Mouse (Mus musculus) layer of hippocampus, postnatal 36 days (tissue): Measurements from ENCODE around the gene Gm6710. TPM values are rescaled to one million over a fixed set of nuclear protein-coding genes. Genes with fewer than 3 reads are reported as not detected.
"Not testable (repeated sequence)": the region's sequence is repeated elsewhere in the genome, so short reads cannot be mapped to it uniquely, and the experiment has no call there.

Source experiments
- DNase-seq, 2 experiments: peaks; one replicate each; pipeline ENCODE4 v3.0.0; 2022
- total RNA-seq, 2 experiments: library from RNA; stranded (reverse); gene quantifications; 2 replicates each; pipeline ENCODE4 v1.2.3; 2021

Gene Gm6710
- 10 to 100 TPM; 55.9 to 65.0 TPM for total RNA-seq

DNA sequence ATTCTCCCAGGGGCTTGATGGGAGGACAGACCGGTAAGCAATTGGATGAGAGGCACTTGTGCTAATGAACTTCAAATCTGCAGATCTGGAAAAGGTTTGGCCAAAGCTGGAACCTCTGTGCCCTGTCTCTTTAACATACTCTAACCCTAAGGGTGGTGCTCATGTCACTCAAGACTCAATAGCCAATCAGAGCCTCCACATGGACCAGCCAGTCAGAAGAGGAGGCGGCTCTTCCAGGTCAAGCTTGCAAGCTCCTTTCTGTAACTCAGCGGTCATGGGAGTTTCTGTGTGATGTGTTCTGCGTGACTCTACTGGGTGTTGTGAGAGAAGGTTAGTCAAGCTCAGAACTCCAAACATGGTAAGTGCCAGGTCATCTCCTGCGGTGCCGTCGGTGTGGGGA is at the start of gene Gm6710:
TSS of gene Gm6710 (plus strand) at position 196 of the 400 bp plus-strand sequence.
- DNase-seq = not testable (repeated sequence)

Other genes starting within 250 kb of the Gm6710 start
- not detected for gene Gm11007, start 225.2 kb upstream of the Gm6710 start, total RNA-seq
- not detected for gene Zfp969, start 165.6 kb upstream of the Gm6710 start, total RNA-seq
- not detected for gene Gm2007, start 127.7 kb upstream of the Gm6710 start, total RNA-seq
- 10 to 100 TPM in 1 of 2 experiments, 1 to 10 TPM in 1; 3.8 to 12.5 TPM for gene Gm14288, start 68.1 kb upstream of the Gm6710 start, total RNA-seq
- 1 to 10 TPM; 6.9 to 7.0 TPM for gene Zfp966, start 61.9 kb downstream of the Gm6710 start, total RNA-seq
- gene Gm2026, start 96.1 kb downstream of the Gm6710 start, total RNA-seq = 10 to 100 TPM; 56.3 to 56.8 TPM